Mouse (Mus musculus) neural tube, embryonic 14.5 days (tissue): ENCODE results near the gene Tsks. TPM values are rescaled to one million over a fixed set of nuclear protein-coding genes. Genes with fewer than 3 reads are reported as not detected.
A peak's percentile ranks its signal among the peaks of the same experiment; 100 is the strongest.

ENCODE experiments used
- ATAC-seq: fragments of 200-750 bp; cut with Nextera tagmentation; 2 replicates; pipeline ENCODE4 v1.8.0; 2017; ENCODE audit warnings: low read depth, mild to moderate bottlenecking, moderate TSS enrichment, moderate library complexity
- H3K27ac ChIP-seq: fragments of 300-500 bp; sonication (generic); 2 replicates; pipeline ENCODE4 v1.5.1; 2014; ENCODE audit warnings: low read depth, mild to moderate bottlenecking, control low read depth, low read length, moderate library complexity, mixed read lengths
- H3K27me3 ChIP-seq: fragments of 300-500 bp; sonication (generic); 2 replicates; pipeline ENCODE4 v1.6.1; 2014; ENCODE audit warnings: low read length; ENCODE audit not compliant: control insufficient read depth, insufficient read depth
- H3K36me3 ChIP-seq: fragments of 300-500 bp; sonication (generic); 2 replicates; pipeline ENCODE4 v1.6.1; 2014; ENCODE audit warnings: low read length, mixed read lengths; ENCODE audit not compliant: control insufficient read depth, insufficient read depth
- H3K4me1 ChIP-seq: fragments of 300-500 bp; sonication (generic); 2 replicates; pipeline ENCODE4 v1.6.1; 2014; ENCODE audit warnings: low read length; ENCODE audit not compliant: control insufficient read depth, insufficient read depth
- H3K4me2 ChIP-seq: fragments of 300-500 bp; sonication (generic); 2 replicates; pipeline ENCODE4 v1.6.1; 2014; ENCODE audit warnings: mild to moderate bottlenecking, low read depth, low read length, control low read depth
- H3K4me3 ChIP-seq: fragments of 300-500 bp; sonication (generic); 2 replicates; pipeline ENCODE4 v1.5.1; 2014; ENCODE audit warnings: low read depth, low read length, control low read depth, mixed read lengths
- H3K9ac ChIP-seq: fragments of 300-500 bp; sonication (generic); replicated peaks from 2 replicates; pipeline ENCODE4 v1.6.1; 2014; ENCODE audit warnings: low read depth, mild to moderate bottlenecking, control low read depth, low read length, mixed read lengths
- H3K9me3 ChIP-seq: fragments of 300-500 bp; sonication (generic); 2 replicates; pipeline ENCODE4 v1.6.1; 2016; ENCODE audit warnings: low read length; ENCODE audit not compliant: control insufficient read depth
- WGBS: fragments of 180-500 bp; shearing (Covaris S2); extraction: QIAGEN DNeasy Blood & Tissue Kit; methylation state at CpG from one replicate; pipeline ENCODE4 v1.1.7; 2014; 5-methylcytosine and 5-hydroxymethylcytosine counted together
- polyA plus RNA-seq: library from polyadenylated mRNA; unstranded; fragments of >200 nt; fragmentation: Nextera tagmentation; extraction: Ambion mirVana; gene quantifications from 2 replicates; pipeline ENCODE4 v1.2.1, GENCODE M21; 2014

Tsks gene
- polyA plus RNA-seq, 1 experiment from 2014 or later, result 0.11 TPM

DNA sequence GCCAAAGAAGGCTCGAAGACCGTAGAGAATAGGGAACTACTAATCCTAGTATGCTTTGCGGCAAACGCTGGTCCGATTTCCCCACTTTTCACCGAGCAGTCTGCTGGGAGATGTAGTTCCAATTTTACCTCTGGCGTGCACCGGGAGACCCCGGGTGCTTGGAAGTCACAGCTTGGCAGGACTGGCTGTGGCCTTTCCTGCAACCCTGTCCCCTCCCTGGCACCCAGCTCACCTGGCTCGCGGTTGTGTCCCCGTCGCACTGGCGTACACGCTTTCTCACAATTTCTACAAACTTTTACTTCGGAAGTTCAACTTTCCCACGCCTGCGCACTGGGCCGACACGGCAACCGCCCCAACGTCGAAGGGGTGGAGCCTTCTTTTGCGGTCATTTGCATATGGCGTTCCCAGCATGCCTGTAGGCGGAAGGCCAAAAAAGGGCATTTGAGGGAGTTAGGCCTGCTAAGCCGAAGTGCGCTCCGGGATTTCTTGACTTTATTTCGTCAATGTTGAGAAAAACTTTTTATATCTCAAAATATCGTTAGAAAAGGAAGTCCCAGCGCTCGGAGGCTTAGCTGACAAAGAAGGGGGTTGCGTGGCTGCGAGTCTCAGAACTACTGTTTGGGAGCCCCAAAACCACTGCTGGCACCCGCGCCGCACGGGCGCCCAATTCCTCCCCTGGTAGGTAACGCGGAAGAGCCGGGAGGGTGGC lies 54.4 kb downstream of the Tsks start, which contains the start of gene Irf3:
Gene Irf3, plus strand, starts transcription at position 418 of the 709 bp plus-strand sequence.
- H3K4me2 ChIP-seq, result peak within 1 kb of the TSS; percentile 70
- peak; percentile 90 for ATAC-seq
- H3K4me3 ChIP-seq, result peak within 1 kb of the TSS; percentile 59
- H3K9ac ChIP-seq, result peak within 1 kb of the TSS; percentile 62
- peaks cover 10% of the 10 kb centered on the region for H3K4me1 ChIP-seq
- H3K36me3 ChIP-seq, result peaks cover 14% of the 10 kb centered on the region
- H3K27me3 ChIP-seq, result no peaks in the 10 kb centered on the region
- peak within 1 kb of the TSS; percentile 74 for H3K27ac ChIP-seq
- WGBS, result under 1% methylated on average over 43 of the region's 43 CpGs
- H3K9me3 ChIP-seq, result no peaks in the 10 kb centered on the region

DNA sequence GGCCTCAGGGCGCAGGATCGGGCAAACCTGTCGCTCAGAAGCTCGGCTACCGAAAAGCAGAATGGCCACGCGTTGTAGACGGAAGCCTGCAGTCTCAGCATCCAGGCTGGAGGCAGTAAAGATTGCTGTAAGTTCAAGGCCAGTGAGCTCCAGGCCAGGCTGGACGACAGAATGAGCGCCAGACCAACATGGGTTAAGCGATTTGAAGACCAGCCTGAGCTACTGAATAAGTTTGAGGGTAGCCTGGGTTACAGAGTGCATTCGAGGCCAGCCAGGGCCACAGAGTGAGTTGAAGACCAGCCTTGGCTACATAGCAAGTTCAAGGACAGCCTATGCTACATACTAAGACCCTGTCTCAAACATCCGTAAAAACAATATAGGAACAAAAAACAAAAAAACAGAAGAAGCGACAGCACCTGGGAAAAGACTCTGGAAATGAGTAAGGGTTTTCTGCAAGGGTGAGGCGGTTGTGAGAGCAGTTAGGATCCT lies 55.0 kb downstream of the Tsks start:
- Histone ChIP-seq H3K9ac (peak overlapping the region; percentile 62), H3K36me3 (peaks cover 19% of the 10 kb centered on the region), H3K4me1 (peaks cover 10% of the 10 kb centered on the region), H3K27me3 (no peaks in the 10 kb centered on the region), H3K9me3 (no peaks in the 10 kb centered on the region), H3K27ac (peak overlapping the region; percentile 74), H3K4me2 (peak overlapping the region; percentile 70), H3K4me3 (peak overlapping the region; percentile 59)
- WGBS, result 4% methylated on average over 15 of the region's 15 CpGs
- no peak for ATAC-seq

DNA sequence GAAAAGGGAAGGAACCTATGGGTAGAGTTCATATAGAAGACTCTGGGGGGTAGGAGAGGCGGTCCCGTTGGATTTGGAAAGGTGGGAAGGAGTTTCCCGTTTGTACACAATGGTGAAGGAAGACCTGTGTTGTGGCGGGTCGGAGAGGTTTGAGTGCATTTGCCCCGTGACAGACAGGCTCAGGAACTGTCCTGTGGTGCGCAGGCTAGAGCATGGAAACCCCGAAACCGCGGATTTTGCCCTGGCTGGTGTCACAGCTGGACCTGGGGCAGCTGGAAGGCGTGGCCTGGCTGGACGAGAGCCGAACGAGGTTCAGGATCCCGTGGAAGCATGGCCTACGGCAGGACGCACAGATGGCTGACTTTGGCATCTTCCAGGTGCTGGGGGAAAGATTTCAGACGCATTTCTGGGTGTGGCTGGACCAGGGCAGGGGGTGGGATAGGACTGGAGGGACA lies 55.5 kb downstream of the Tsks start, which contains the start of gene Bcl2l12:
Gene Bcl2l12, minus strand, starts transcription at position 212 of the 455 bp plus-strand sequence.
- no peaks in the 10 kb centered on the region for H3K27me3 ChIP-seq
- H3K4me2 ChIP-seq, result peak within 1 kb of the TSS; percentile 70
- WGBS, result 3% methylated on average over 18 of the region's 18 CpGs
- peaks cover 10% of the 10 kb centered on the region for H3K4me1 ChIP-seq
- no peaks in the 10 kb centered on the region for H3K9me3 ChIP-seq
- H3K9ac ChIP-seq, result peak within 1 kb of the TSS; percentile 62
- H3K27ac ChIP-seq, result peak within 1 kb of the TSS; percentile 74
- no peak for ATAC-seq
- H3K4me3 ChIP-seq, result peak within 1 kb of the TSS; percentile 59
- peaks cover 24% of the 10 kb centered on the region for H3K36me3 ChIP-seq

DNA sequence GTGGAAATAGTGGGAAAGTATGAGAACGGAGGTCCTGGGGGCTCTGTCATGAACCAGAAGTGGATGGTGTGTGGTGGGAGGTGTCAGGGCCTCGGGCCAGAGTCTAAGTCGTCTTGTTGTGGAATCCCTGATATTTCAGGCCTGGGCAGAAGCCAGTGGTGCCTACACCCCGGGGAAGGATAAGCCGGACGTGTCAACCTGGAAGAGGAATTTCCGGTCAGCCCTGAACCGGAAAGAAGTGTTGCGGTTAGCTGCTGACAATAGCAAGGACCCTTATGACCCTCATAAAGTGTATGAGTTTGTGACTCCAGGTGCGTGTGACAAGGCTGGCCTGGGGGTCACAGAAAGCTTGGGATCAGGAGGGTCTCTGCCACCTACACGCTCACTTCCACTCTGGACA lies 56.7 kb downstream of the Tsks start:
- no peak for ATAC-seq
- no peak overlapping the region for H3K27ac ChIP-seq
- 78% methylated on average over 11 of the region's 11 CpGs for WGBS
- no peak overlapping the region for H3K4me3 ChIP-seq
- H3K36me3 ChIP-seq, result peaks cover 34% of the 10 kb centered on the region
- H3K27me3 ChIP-seq, result no peaks in the 10 kb centered on the region
- H3K4me2 ChIP-seq, result no peak overlapping the region
- H3K9ac ChIP-seq, result no peak overlapping the region
- H3K4me1 ChIP-seq, result peaks cover 10% of the 10 kb centered on the region
- no peaks in the 10 kb centered on the region for H3K9me3 ChIP-seq

DNA sequence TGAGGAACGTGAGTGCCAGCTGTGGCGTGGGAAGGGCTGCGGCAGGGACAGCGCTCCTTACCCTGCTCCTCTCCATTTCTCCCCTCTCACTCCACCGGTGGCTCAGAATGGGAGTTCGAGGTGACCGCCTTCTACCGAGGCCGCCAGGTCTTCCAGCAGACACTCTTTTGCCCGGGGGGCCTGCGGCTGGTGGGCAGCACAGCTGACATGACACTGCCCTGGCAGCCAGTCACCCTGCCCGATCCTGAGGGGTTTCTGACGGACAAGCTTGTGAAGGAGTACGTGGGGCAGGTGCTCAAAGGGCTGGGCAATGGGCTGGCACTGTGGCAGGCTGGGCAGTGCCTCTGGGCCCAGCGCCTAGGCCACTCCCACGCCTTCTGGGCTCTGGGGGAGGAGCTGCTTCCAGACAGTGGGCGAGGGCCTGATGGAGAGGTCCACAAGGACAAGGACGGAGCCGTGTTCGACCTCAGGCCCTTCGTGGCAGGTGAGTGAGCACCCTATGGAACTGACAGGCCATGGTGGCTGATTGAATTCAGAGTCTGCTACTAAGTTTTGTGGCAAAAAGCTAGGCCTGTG lies 57.6 kb downstream of the Tsks start:
- Histone ChIP-seq H3K36me3 (peaks cover 42% of the 10 kb centered on the region), H3K27me3 (no peaks in the 10 kb centered on the region), H3K9me3 (no peaks in the 10 kb centered on the region), H3K27ac (no peak overlapping the region), H3K9ac (no peak overlapping the region), H3K4me2 (no peak overlapping the region), H3K4me1 (peaks cover 10% of the 10 kb centered on the region), H3K4me3 (no peak overlapping the region)
- WGBS, result 82% methylated on average over 20 of the region's 21 CpGs
- no peak for ATAC-seq

DNA sequence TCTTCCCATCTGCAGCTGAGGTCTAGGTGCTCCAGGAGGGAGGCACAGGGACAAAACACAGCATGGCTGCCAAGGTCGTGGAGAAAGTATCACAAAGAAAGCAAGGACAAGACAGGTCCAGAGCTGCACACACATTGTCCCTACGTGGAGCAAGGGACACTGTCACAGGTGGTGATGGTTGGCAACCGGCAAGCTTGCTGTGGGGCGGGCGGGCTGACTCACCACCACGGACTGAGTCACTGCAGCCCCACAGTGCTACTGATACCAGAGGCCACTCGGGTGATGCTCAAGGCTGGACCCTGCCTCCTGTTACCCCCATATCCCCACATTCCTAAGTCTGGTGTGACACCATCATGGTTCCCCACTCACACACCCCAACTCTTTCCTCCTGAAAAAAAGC lies 59.4 kb downstream of the Tsks start:
- H3K27me3 ChIP-seq, result no peaks in the 10 kb centered on the region
- ATAC-seq, result no peak

DNA sequence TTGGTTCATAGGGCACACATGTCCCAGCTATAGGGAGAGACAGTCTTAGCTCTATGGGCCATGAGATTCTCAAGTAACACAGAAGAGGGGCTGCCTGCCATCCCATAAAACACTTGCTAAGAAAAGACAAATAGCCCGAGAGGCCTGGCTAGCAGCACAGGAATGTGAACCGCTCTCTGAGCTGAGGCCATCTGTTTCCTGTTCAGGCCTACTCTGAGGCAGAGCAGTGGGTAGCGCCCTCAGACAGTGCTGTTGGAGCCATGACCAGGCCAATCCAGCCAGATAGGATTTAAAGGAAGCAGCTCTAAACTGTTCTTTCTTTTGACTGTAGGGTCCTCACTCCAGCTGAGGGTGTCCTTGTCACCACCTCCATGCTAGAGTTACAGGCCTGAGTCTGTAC lies 61.5 kb downstream of the Tsks start:
- no peak overlapping the region for H3K4me3 ChIP-seq
- no peak overlapping the region for H3K27ac ChIP-seq
- no peak overlapping the region for H3K4me2 ChIP-seq
- H3K27me3 ChIP-seq, result no peaks in the 10 kb centered on the region
- ATAC-seq, result no peak
- no peaks in the 10 kb centered on the region for H3K9me3 ChIP-seq
- no peak overlapping the region for H3K9ac ChIP-seq
- 72% methylated on average over 3 of the region's 3 CpGs for WGBS
- H3K36me3 ChIP-seq, result peaks cover 78% of the 10 kb centered on the region
- H3K4me1 ChIP-seq, result no peaks in the 10 kb centered on the region

More for the DNA sequence above, 59.4 kb downstream of the Tsks start:
- no peak overlapping the region for H3K4me3 ChIP-seq
- H3K9me3 ChIP-seq, result no peaks in the 10 kb centered on the region
- no peak overlapping the region for H3K9ac ChIP-seq
- H3K27ac ChIP-seq, result no peak overlapping the region
- peaks cover 10% of the 10 kb centered on the region for H3K4me1 ChIP-seq
- H3K4me2 ChIP-seq, result no peak overlapping the region
- WGBS, result 87% methylated on average over 7 of the region's 7 CpGs
- H3K36me3 ChIP-seq, result peaks cover 60% of the 10 kb centered on the region

DNA sequence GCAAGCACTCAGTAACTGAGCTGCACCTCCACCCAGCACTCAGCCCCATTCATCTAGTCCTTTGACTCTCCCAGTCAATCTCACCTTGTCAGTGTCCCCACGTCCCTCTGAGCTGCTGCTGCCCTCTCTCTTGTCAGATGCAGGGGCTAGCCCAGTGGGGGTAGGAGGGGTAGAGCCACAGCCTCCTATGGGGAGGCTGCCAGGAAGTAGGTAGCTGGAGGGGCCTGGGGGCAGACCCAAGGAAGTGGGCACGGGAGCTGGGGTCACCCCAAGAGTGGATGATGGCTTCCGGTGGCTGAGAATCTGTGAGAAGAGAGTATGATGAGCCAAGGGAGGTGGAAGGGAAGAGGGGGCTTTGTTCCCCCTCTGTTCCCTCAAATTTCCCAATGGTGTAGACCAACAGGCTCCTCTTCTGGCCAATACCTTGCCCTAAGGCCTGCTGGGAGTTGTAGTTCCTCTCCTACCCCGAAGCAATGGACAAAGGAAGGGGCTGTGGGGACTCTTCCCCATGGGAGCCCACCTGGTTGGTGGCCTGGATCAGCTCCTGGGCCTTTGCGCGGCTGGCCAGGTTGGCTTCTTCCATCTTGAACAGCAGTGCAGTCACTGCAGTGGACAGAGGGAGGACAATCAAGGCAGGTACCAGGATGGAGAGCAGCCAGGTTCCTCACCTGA lies 62.5 kb downstream of the Tsks start:
- no peak for ATAC-seq
- Histone ChIP-seq H3K27me3 (no peaks in the 10 kb centered on the region), H3K4me1 (no peaks in the 10 kb centered on the region), H3K36me3 (peaks cover 87% of the 10 kb centered on the region), H3K9ac (no peak overlapping the region), H3K27ac (no peak overlapping the region), H3K9me3 (no peaks in the 10 kb centered on the region), H3K4me2 (no peak overlapping the region), H3K4me3 (no peak overlapping the region)
- WGBS, result 90% methylated on average over 6 of the region's 6 CpGs

DNA sequence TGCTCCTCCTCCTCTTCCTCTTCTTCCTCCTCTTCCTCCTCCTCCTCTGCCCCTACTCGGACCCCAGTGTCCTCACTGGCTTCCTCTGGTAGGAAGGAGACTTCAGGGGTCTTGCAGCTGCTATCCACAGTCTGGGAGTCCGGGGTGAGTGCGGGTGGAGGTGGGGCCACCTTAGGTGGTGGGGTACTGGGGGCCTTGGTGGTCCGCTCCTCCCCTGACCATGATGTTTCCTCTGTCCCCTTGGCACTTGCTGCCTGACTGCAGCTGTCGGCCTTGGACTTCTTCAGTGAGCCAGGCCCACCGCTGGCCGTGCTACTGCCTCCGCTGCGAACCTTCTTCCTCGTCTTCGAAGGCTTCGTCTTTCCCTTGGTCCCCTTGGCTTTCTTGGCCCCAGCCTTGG lies 63.5 kb downstream of the Tsks start:
- Histone ChIP-seq H3K27me3 (no peaks in the 10 kb centered on the region), H3K4me1 (no peaks in the 10 kb centered on the region), H3K4me2 (no peak overlapping the region), H3K9me3 (no peaks in the 10 kb centered on the region), H3K9ac (no peak overlapping the region), H3K4me3 (no peak overlapping the region), H3K27ac (no peak overlapping the region), H3K36me3 (peaks cover 86% of the 10 kb centered on the region)
- ATAC-seq, result no peak
- 95% methylated on average over 12 of the region's 12 CpGs for WGBS
